7 mouse cellular contexts compared by ENCODE assay signal in genomic region chr10:12922574-12923353, GRCm38 (mm10). TPM values are rescaled to one million over a fixed set of nuclear protein-coding genes. Genes with fewer than 3 reads are reported as not detected.
DNase-seq lines count a peak whose midpoint lies in the region; ATAC-seq lines count a peak whose summit lies in the region.

No protein-coding gene starts in this region.

- H3K4me1 ChIP-seq in embryonic facial prominence, embryonic 12.5 days = peaks cover 7% of the 10 kb centered on the region; the same call in 1 of the 2 replicates
- H3K4me1 ChIP-seq in limb, embryonic 11.5 days (ENCODE audit: control insufficient read depth, insufficient read depth, low read length) = no peaks in the 10 kb centered on the region
- H3K4me1 ChIP-seq in midbrain, embryonic 14.5 days (ENCODE audit: control insufficient read depth, insufficient read depth, low read length) = 0 out of 2 replicates have a peak, but pooled peaks cover 8% of the 10 kb centered on the region

- H3K4me3 ChIP-seq in embryonic facial prominence, embryonic 12.5 days = peak overlapping the region; percentile 65
- H3K4me3 ChIP-seq in limb, embryonic 11.5 days (ENCODE audit: low read depth, low read length) = peak overlapping the region; percentile 59
- peak overlapping the region; percentile 55 for H3K4me3 ChIP-seq in midbrain, embryonic 14.5 days (replicated peaks; ENCODE audit: low read depth, low read length)

- no peaks in the 10 kb centered on the region for H3K27me3 ChIP-seq in embryonic facial prominence, embryonic 12.5 days
- H3K27me3 ChIP-seq in limb, embryonic 11.5 days (ENCODE audit: control insufficient read depth, insufficient read depth, low read length) = no peaks in the 10 kb centered on the region
- H3K27me3 ChIP-seq in midbrain, embryonic 14.5 days (ENCODE audit: control insufficient read depth, insufficient read depth, low read length) = no peaks in the 10 kb centered on the region

- H3K4me2 ChIP-seq in embryonic facial prominence, embryonic 12.5 days (replicated peaks) = peak overlapping the region; percentile 56
- H3K4me2 ChIP-seq in limb, embryonic 11.5 days (ENCODE audit: low read depth, severe bottlenecking) = peak overlapping the region; percentile 41
- peak overlapping the region; percentile 63 for H3K4me2 ChIP-seq in midbrain, embryonic 14.5 days (ENCODE audit: low read length)

- peak; percentile 90 for DNase-seq in adrenal gland, postnatal 25 days
- peak; percentile 98 for DNase-seq in heart, adult 11 months
- DNase-seq in kidney, adult 18-20 months = peak; percentile 98
- DNase-seq in limb, embryonic 11.5 days (ENCODE audit: low spot score) = peak; percentile 100
- peak; percentile 97 for DNase-seq in midbrain, embryonic 14.5 days
- DNase-seq in spleen, adult 18-20 months = peak; percentile 79 to 92

- ATAC-seq in embryonic facial prominence, embryonic 12.5 days (ENCODE audit: insufficient number of reproducible peaks, insufficient read depth, low FRiP score, low TSS enrichment) = peak; percentile 91
- peak; percentile 93 for ATAC-seq in limb, embryonic 11.5 days (ENCODE audit: insufficient number of reproducible peaks, low FRiP score, low TSS enrichment, low read depth)
- ATAC-seq in midbrain, embryonic 14.5 days (ENCODE audit: low FRiP score, low TSS enrichment) = peak; percentile 96

- H3K27ac ChIP-seq in embryonic facial prominence, embryonic 12.5 days = peak overlapping the region; percentile 88
- H3K27ac ChIP-seq in limb, embryonic 11.5 days (replicated peaks; ENCODE audit: low read depth, low read length) = peak overlapping the region; percentile 71
- peak overlapping the region; percentile 75 for H3K27ac ChIP-seq in midbrain, embryonic 14.5 days (replicated peaks; ENCODE audit: low read depth, low read length)

- H3K36me3 ChIP-seq in embryonic facial prominence, embryonic 12.5 days = no peaks in the 10 kb centered on the region
- no peaks in the 10 kb centered on the region for H3K36me3 ChIP-seq in limb, embryonic 11.5 days (ENCODE audit: control insufficient read depth, insufficient read depth, low read length)
- no peaks in the 10 kb centered on the region for H3K36me3 ChIP-seq in midbrain, embryonic 14.5 days (ENCODE audit: control insufficient read depth, insufficient read depth, low read length)

- no peaks in the 10 kb centered on the region for H3K9me3 ChIP-seq in embryonic facial prominence, embryonic 12.5 days
- no peaks in the 10 kb centered on the region; the same call in 1 of the 2 replicates for H3K9me3 ChIP-seq in limb, embryonic 11.5 days (ENCODE audit: control insufficient read depth, low read length)
- H3K9me3 ChIP-seq in midbrain, embryonic 14.5 days (ENCODE audit: control insufficient read depth, low read length) = no peaks in the 10 kb centered on the region

- under 1% methylated on average over 54 of the region's 55 CpGs for WGBS in embryonic facial prominence, embryonic 12.5 days
- under 1% methylated on average over 54 of the region's 55 CpGs for whole genome bisulfite sequencing in limb, embryonic 11.5 days
- under 1% methylated on average over 55 of the region's 55 CpGs for WGBS in midbrain, embryonic 14.5 days

- peak overlapping the region; percentile 46 for H3K9ac ChIP-seq in embryonic facial prominence, embryonic 12.5 days
- peak overlapping the region; percentile 70 for H3K9ac ChIP-seq in limb, embryonic 11.5 days (ENCODE audit: low read length)
- peak overlapping the region; percentile 46 for H3K9ac ChIP-seq in midbrain, embryonic 14.5 days (replicated peaks; ENCODE audit: low read length)

RNA-seq across cellular contexts. Expression of gene Stx11, which starts 41.3 kb away (rescaled TPM):
- 13.1 and 16.1 TPM in 2 replicates for total RNA-seq in adrenal gland, postnatal 25 days (2021)
- 3.5 and 4.3 TPM in 2 replicates for polyA plus RNA-seq in embryonic facial prominence, embryonic 12.5 days (2016; fragmentation: Nextera tagmentation; extraction: Ambion mirVana)
- 0.82 and 1.5 TPM in 2 replicates for polyA plus RNA-seq in limb, embryonic 11.5 days (2014; fragmentation: Nextera tagmentation; extraction: Ambion mirVana)
- polyA plus RNA-seq in midbrain, embryonic 14.5 days (2014; fragmentation: Nextera tagmentation; extraction: Ambion mirVana) = 0.93 and 2.4 TPM in 2 replicates

RNA-seq across cellular contexts. Expression of gene Utrn, which starts 53.6 kb away (rescaled TPM):
- total RNA-seq in adrenal gland, postnatal 25 days (2021) = 91.5 and 114 TPM in 2 replicates
- polyA plus RNA-seq in embryonic facial prominence, embryonic 12.5 days (2016; fragmentation: Nextera tagmentation; extraction: Ambion mirVana) = 78.8 and 81.7 TPM in 2 replicates
- 41.0 and 41.9 TPM in 2 replicates for polyA plus RNA-seq in limb, embryonic 11.5 days (2014; fragmentation: Nextera tagmentation; extraction: Ambion mirVana)
- polyA plus RNA-seq in midbrain, embryonic 14.5 days (2014; fragmentation: Nextera tagmentation; extraction: Ambion mirVana) = 10.6 and 19.1 TPM in 2 replicates

Comparison
In these comparisons a context has a peak if more than half of its experiments do, and no peak if none do; other contexts are left out.
1. Peak in every context shown above with its lines: DNase-seq, ATAC-seq, H3K4me3 ChIP-seq and H3K27ac ChIP-seq.